ENCODE assay signal across 21 mouse cellular contexts in genomic region chr11:61400681-61401346, GRCm38 (mm10). TPM values are rescaled to one million over a fixed set of nuclear protein-coding genes. Genes with fewer than 3 reads are reported as not detected.
DNase-seq lines count a peak whose midpoint lies in the region; ATAC-seq lines count a peak whose summit lies in the region.
"Had no signal": no experiment of that assay in that cellular context is flagged by ENCODE, and none has a peak within 500 bp of the region (broad histone marks: within the 10 kb centered on the region; RNA-seq: fewer than 3 reads in every experiment).

No protein-coding gene starts in this region.

- H3K27ac ChIP-seq in heart, embryonic 15.5 days = peak overlapping the region; percentile 83
- H3K27ac ChIP-seq: hindbrain, embryonic 10.5 days; kidney, postnatal 0 days; liver, embryonic 14.5 days; stomach, postnatal 0 days had no signal

- peak; percentile 71 for ATAC-seq in heart, embryonic 15.5 days (replicated peaks; ENCODE audit: insufficient number of reproducible peaks, insufficient read depth, low FRiP score, low read depth)
- no peak for ATAC-seq in activated CD4-positive, CD25-positive, alpha-beta regulatory T cell, adult 4 months

- H3K9me3 ChIP-seq in heart, embryonic 15.5 days (replicated peaks) = no peaks in the 10 kb centered on the region

- H3K4me3 ChIP-seq in heart, embryonic 15.5 days = no peak overlapping the region; the same call in 1 of the 2 replicates
- H3K4me3 ChIP-seq: hindbrain, embryonic 10.5 days had no signal

- no peaks in the 10 kb centered on the region for H3K36me3 ChIP-seq in heart, embryonic 15.5 days
- H3K36me3 ChIP-seq: hindbrain, embryonic 10.5 days had no signal

- 39% methylated on average over 8 of the region's 8 CpGs for WGBS in heart, embryonic 15.5 days

- DNase-seq in cerebellum, adult 8-10 months = peak; percentile 21
- no peak for DNase-seq in cerebellum, adult 11-12 months
- DNase-seq in cerebellum, adult 9-11 months = peak; percentile 35
- DNase-seq in heart, adult 11 months = peak; percentile 96
- no peak for DNase-seq in liver
- DNase-seq in testis, postnatal 14 days (ENCODE audit: low spot score) = no peak
- DNase-seq: adrenal gland, adult 2 months; layer of hippocampus, postnatal 36 days; left cerebral cortex, postnatal 4 days; lung, postnatal 4 days; midbrain, embryonic 14.5 days; spleen, adult 18-20 months; thymus, postnatal 4 days had no signal

- peaks cover 20% of the 10 kb centered on the region for H3K4me1 ChIP-seq in heart, embryonic 15.5 days (replicated peaks)
- H3K4me1 ChIP-seq: hindbrain, embryonic 10.5 days had no signal

- H3K4me2 ChIP-seq in heart, embryonic 15.5 days = peak overlapping the region; percentile 46

- H3K27me3 ChIP-seq in heart, embryonic 15.5 days = no peaks in the 10 kb centered on the region

- peak overlapping the region; percentile 15; the same call in 1 of the 2 replicates for H3K9ac ChIP-seq in heart, embryonic 15.5 days
- H3K9ac ChIP-seq: liver, embryonic 14.5 days had no signal

RNA-seq across cellular contexts. Expression of gene Slc47a1, which starts 22.7 kb away (rescaled TPM):
- polyA plus RNA-seq in heart, embryonic 15.5 days (2015; fragmentation: Nextera tagmentation; extraction: Ambion mirVana) = 20.6 and 21.5 TPM in 2 replicates
- not detected for polyA plus RNA-seq in activated CD4-positive, CD25-positive, alpha-beta regulatory T cell, adult 4 months (2017; shearing (Covaris generic))
- polyA plus RNA-seq: midbrain, embryonic 14.5 days had no signal

RNA-seq across cellular contexts. Expression of gene Rnf112, which starts 53.1 kb away (rescaled TPM):
- polyA plus RNA-seq in heart, embryonic 15.5 days (2015; fragmentation: Nextera tagmentation; extraction: Ambion mirVana) = 0.35 and 0.42 TPM in 2 replicates
- not detected for polyA plus RNA-seq in activated CD4-positive, CD25-positive, alpha-beta regulatory T cell, adult 4 months (2017; shearing (Covaris generic))

RNA-seq across cellular contexts. Expression of gene Slc47a2, which starts 58.2 kb away (rescaled TPM):
- 0.10 and 0.19 TPM in 2 replicates for polyA plus RNA-seq in heart, embryonic 15.5 days (2015; fragmentation: Nextera tagmentation; extraction: Ambion mirVana)
- polyA plus RNA-seq in activated CD4-positive, CD25-positive, alpha-beta regulatory T cell, adult 4 months (2017; shearing (Covaris generic)) = not detected
- polyA plus RNA-seq: hindbrain, embryonic 10.5 days; intestine, embryonic 14.5 days; midbrain, embryonic 14.5 days; neural tube, embryonic 11.5 days had no signal

Comparison
In these comparisons a context has a peak if more than half of its experiments do, and no peak if none do; other contexts are left out.
1. DNase-seq: peak in cerebellum, adult 8-10 months (single experiment), cerebellum, adult 9-11 months (single experiment) and heart, adult 11 months (single experiment); none in cerebellum, adult 11-12 months (single experiment), liver (single experiment) and testis, postnatal 14 days (single experiment).
2. RNA of gene Slc47a1, which starts 22.7 kb away (polyA plus RNA-seq): 20.6 to 21.5 TPM in heart, embryonic 15.5 days; not detected in activated CD4-positive, CD25-positive, alpha-beta regulatory T cell, adult 4 months; every median in the first group is over 10 times any median in the second.